Mouse (Mus musculus): Measurements from ENCODE around the gene Rnf24. TPM values are rescaled to one million over a fixed set of nuclear protein-coding genes. Genes with fewer than 3 reads are reported as not detected.
A peak's percentile ranks its signal among the peaks of the same experiment; 100 is the strongest.

Rnf24 gene
- polyA plus RNA-seq, 1 experiment from 2014 or later, result 17.4 TPM

Small RNA genes within 50 kb of the gene (microRNA-seq; reads per million reads assigned to microRNA genes)
- gene Mir103-2, result 59.7 reads per million, percentile 45 among the genes with 10 or more reads in this experiment

Other genes with a start within 250 kb of the Rnf24 start
- gene Hspa12b, start 225.6 kb downstream of the Rnf24 start, polyA plus RNA-seq (2014; fragmentation: Nextera tagmentation; extraction: Ambion mirVana), result 2.2 and 3.3 TPM in 2 replicates
- not detected in 2 replicates for gene Gm11037, start 219.4 kb downstream of the Rnf24 start, polyA plus RNA-seq (2014; fragmentation: Nextera tagmentation; extraction: Ambion mirVana)
- gene 1700037H04Rik, start 192.8 kb downstream of the Rnf24 start, polyA plus RNA-seq (2014; fragmentation: Nextera tagmentation; extraction: Ambion mirVana), result 87.3 and 88.5 TPM in 2 replicates
- gene Cenpb, start 172.8 kb downstream of the Rnf24 start, polyA plus RNA-seq (2014; fragmentation: Nextera tagmentation; extraction: Ambion mirVana), result 9.3 and 10.3 TPM in 2 replicates
- gene Cdc25b, start 165.9 kb downstream of the Rnf24 start, polyA plus RNA-seq (2014; fragmentation: Nextera tagmentation; extraction: Ambion mirVana), result 26.9 and 27.6 TPM in 2 replicates
- 11.5 and 11.8 TPM in 2 replicates for gene Spef1, start 165.6 kb downstream of the Rnf24 start, polyA plus RNA-seq (2014; fragmentation: Nextera tagmentation; extraction: Ambion mirVana)
- 32.1 and 39.7 TPM in 2 replicates for gene Ap5s1, start 145.8 kb downstream of the Rnf24 start, polyA plus RNA-seq (2014; fragmentation: Nextera tagmentation; extraction: Ambion mirVana)
- 5.8 and 7.7 TPM in 2 replicates for gene Mavs, start 118.8 kb downstream of the Rnf24 start, polyA plus RNA-seq (2014; fragmentation: Nextera tagmentation; extraction: Ambion mirVana)
- gene Pank2, start 90.4 kb downstream of the Rnf24 start, polyA plus RNA-seq (2014; fragmentation: Nextera tagmentation; extraction: Ambion mirVana), result 31.5 and 35.1 TPM in 2 replicates
- gene Smox, start 138.6 kb upstream of the Rnf24 start, polyA plus RNA-seq (2014; fragmentation: Nextera tagmentation; extraction: Ambion mirVana), result 29.2 and 34.7 TPM in 2 replicates
- 0.23 and 0.56 TPM in 2 replicates for gene Adra1d, start 209.4 kb upstream of the Rnf24 start, polyA plus RNA-seq (2014; fragmentation: Nextera tagmentation; extraction: Ambion mirVana)